Mouse (Mus musculus) hindbrain, embryonic 15.5 days (tissue): Measurements from ENCODE around the gene Saysd1. TPM values are rescaled to one million over a fixed set of nuclear protein-coding genes. Genes with fewer than 3 reads are reported as not detected.

Experiments used
- ATAC-seq: fragments of 200-750 bp; cut with Nextera tagmentation; 2 replicates; pipeline ENCODE4 v1.8.0; 2017; ENCODE audit warnings: low read depth, moderate number of reproducible peaks, moderate TSS enrichment; ENCODE audit not compliant: low FRiP score
- H3K27ac ChIP-seq: fragments of 300-500 bp; sonication (generic); replicated peaks from 2 replicates; pipeline ENCODE4 v1.5.1; 2015; ENCODE audit warnings: mild to moderate bottlenecking, inconsistent platforms
- H3K27me3 ChIP-seq: fragments of 300-500 bp; sonication (generic); 2 replicates; pipeline ENCODE4 v1.6.1; 2015; ENCODE audit warnings: control low read depth, inconsistent platforms
- H3K36me3 ChIP-seq: fragments of 300-500 bp; sonication (generic); 2 replicates; pipeline ENCODE4 v1.6.1; 2015; ENCODE audit warnings: control low read depth, inconsistent platforms
- H3K4me1 ChIP-seq: fragments of 300-500 bp; sonication (generic); replicated peaks from 2 replicates; pipeline ENCODE4 v1.6.1; 2015; ENCODE audit warnings: control low read depth, inconsistent platforms
- H3K4me2 ChIP-seq: fragments of 300-500 bp; sonication (generic); 2 replicates; pipeline ENCODE4 v1.6.1; 2015; ENCODE audit warnings: moderate library complexity, mild to moderate bottlenecking, inconsistent platforms
- H3K4me3 ChIP-seq: fragments of 300-500 bp; sonication (generic); 2 replicates; pipeline ENCODE4 v1.5.1; 2015; ENCODE audit warnings: mild to moderate bottlenecking, inconsistent platforms
- H3K9ac ChIP-seq: fragments of 300-500 bp; sonication (generic); 2 replicates; pipeline ENCODE4 v1.6.1; 2015; ENCODE audit warnings: inconsistent platforms
- H3K9me3 ChIP-seq: fragments of 300-500 bp; sonication (generic); 2 replicates; pipeline ENCODE4 v1.6.1; 2016; ENCODE audit warnings: control low read depth, inconsistent platforms
- WGBS: fragments of 180-500 bp; shearing (Covaris S2); methylation state at CpG from one replicate; pipeline ENCODE4 v1.1.7; 2015; 5-methylcytosine and 5-hydroxymethylcytosine counted together
- polyA plus RNA-seq: library from polyadenylated mRNA; unstranded; fragments of >200 nt; fragmentation: Nextera tagmentation; extraction: Ambion mirVana; gene quantifications from 2 replicates; pipeline ENCODE4 v1.2.1, GENCODE M21; 2015

The Saysd1 gene
- 12.0 and 12.1 TPM in 2 replicates for polyA plus RNA-seq

DNA sequence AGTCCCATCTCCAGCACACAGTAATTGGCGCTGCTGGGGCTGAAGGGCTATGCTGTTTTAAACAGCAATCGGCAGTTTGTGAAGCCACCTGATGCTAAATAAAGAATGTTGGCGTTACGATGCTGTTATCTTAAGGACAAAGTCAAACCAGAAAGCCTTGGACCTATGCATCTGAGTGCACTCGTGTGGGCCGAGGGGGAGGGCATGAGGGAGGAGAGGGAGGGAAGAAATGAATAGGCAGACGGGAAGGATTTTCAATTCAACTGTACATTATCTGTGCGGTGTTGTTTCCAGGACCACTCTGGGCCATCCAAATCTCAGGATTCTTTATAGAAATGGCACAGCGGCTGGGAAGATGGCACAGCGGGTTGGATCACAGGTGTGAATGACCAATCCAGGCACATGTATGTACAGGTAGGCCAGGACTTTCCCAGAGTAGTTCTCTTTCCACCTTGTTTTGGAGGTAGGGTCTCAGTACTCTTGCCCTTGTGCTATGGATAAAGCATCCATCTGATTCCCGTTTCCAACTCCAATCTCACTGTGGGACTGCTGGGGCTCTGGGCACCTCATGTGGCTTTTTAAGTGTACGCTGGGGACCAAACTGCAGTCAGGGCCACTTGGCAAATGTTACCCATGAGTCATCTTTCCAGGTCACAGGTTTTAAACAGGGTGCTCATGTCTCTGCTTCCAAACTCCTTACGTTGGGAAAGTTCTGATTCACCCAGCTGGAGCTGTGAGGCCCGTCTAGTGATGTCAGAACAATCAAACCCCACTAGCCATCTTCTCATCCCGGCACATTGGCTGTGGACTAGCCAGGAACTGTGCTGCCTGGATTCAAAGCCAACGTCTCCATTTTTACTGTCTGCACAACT is at the start of gene Saysd1:
Gene Saysd1 (minus strand): TSS at position 51 of the 872 bp plus-strand sequence.
- 86% methylated on average over 16 of the region's 16 CpGs for WGBS
- H3K27ac ChIP-seq = no peak within 1 kb of the TSS
- H3K4me3 ChIP-seq = no peak within 1 kb of the TSS
- H3K4me1 ChIP-seq = no peaks in the 10 kb centered on the region
- no peaks in the 10 kb centered on the region for H3K36me3 ChIP-seq
- H3K9ac ChIP-seq = no peak within 1 kb of the TSS
- no peaks in the 10 kb centered on the region for H3K9me3 ChIP-seq
- H3K4me2 ChIP-seq = no peak within 1 kb of the TSS
- no peaks in the 10 kb centered on the region for H3K27me3 ChIP-seq
- ATAC-seq = no peak

GRCm38 (mm10) chr14:20185426-20185825 is 47.1 kb upstream of the Saysd1 start:
- no peak for ATAC-seq
- Histone ChIP-seq H3K36me3 (no peaks in the 10 kb centered on the region), H3K4me3 (no peak overlapping the region), H3K27ac (no peak overlapping the region), H3K4me2 (no peak overlapping the region), H3K27me3 (peaks cover 5% of the 10 kb centered on the region), H3K9ac (no peak overlapping the region), H3K9me3 (no peaks in the 10 kb centered on the region), H3K4me1 (peaks cover 9% of the 10 kb centered on the region)
- 87% methylated on average over 9 of the region's 9 CpGs for WGBS

GRCm38 (mm10) chr14:20183701-20184100 is 45.4 kb upstream of the Saysd1 start:
- Histone ChIP-seq H3K27me3 (peaks cover 9% of the 10 kb centered on the region), H3K27ac (no peak overlapping the region), H3K36me3 (no peaks in the 10 kb centered on the region), H3K4me2 (no peak overlapping the region), H3K9ac (no peak overlapping the region), H3K4me1 (peaks cover 11% of the 10 kb centered on the region), H3K4me3 (no peak overlapping the region), H3K9me3 (no peaks in the 10 kb centered on the region)
- ATAC-seq = no peak
- WGBS = 26% methylated on average over 5 of the region's 5 CpGs

DNA sequence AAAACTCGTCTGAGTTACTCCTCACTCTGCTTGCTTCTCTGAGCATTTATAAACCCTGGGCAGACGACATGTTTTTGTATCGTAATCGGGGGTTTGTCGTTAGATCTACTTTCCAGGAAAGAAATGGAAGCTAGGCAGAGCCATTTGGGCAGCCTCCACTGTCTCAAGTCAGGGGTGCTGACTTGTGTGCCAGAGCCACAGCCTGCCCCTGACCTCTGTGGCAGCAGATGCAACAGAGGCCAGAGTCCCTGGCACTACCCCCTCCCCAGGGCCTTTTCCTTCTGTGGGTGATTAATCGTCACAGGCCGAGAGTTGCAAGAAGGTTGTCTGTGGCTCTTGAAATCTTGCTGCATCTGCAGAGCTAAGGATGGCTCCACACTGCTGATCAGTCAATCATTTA is 44.3 kb upstream of the Saysd1 start:
- peaks cover 9% of the 10 kb centered on the region for H3K27me3 ChIP-seq
- no peak overlapping the region for H3K4me2 ChIP-seq
- WGBS = 80% methylated on average over 7 of the region's 7 CpGs
- H3K9me3 ChIP-seq = no peaks in the 10 kb centered on the region
- no peak overlapping the region for H3K4me3 ChIP-seq
- no peaks in the 10 kb centered on the region for H3K36me3 ChIP-seq
- no peak overlapping the region for H3K9ac ChIP-seq
- no peak for ATAC-seq
- peaks cover 11% of the 10 kb centered on the region for H3K4me1 ChIP-seq
- H3K27ac ChIP-seq = no peak overlapping the region

GRCm38 (mm10) chr14:20181466-20181921 is 43.2 kb upstream of the Saysd1 start, which contains the start of gene Kcnk5:
TSS of gene Kcnk5 (minus strand) at chr14:20181809.
- H3K27ac ChIP-seq = no peak within 1 kb of the TSS
- H3K9ac ChIP-seq = peak within 1 kb of the TSS; percentile 34; the same call in 1 of the 2 replicates
- no peaks in the 10 kb centered on the region for H3K36me3 ChIP-seq
- 0% methylated on average over 36 of the region's 36 CpGs for WGBS
- peaks cover 9% of the 10 kb centered on the region for H3K27me3 ChIP-seq
- H3K4me2 ChIP-seq = peak within 1 kb of the TSS; percentile 95
- peak; percentile 96 for ATAC-seq
- H3K9me3 ChIP-seq = no peaks in the 10 kb centered on the region
- H3K4me1 ChIP-seq = peaks cover 11% of the 10 kb centered on the region
- peak within 1 kb of the TSS; percentile 58 for H3K4me3 ChIP-seq

DNA sequence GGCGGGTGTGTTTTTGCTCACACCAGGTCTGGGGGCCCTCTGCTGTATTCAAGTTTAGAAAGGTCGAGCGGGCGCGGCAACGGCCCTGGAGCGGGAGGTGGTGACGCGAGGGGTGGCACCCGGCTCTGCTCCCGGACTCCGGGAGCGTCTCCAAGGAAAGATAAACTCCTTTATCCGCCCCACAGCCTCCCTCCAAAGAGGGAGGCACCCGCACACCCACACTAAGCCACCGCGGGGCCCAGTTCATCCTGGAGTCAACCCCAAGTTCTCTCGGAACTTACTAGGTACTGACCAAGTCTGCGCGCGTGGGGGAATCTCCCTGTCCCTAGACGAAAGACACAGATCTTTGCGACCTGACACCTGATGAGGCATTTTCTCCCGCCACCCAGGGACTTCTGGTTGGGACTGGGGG is 42.4 kb upstream of the Saysd1 start:
- Histone ChIP-seq H3K9ac (peak overlapping the region; percentile 34; the same call in 1 of the 2 replicates), H3K4me1 (peaks cover 11% of the 10 kb centered on the region), H3K27me3 (peaks cover 9% of the 10 kb centered on the region), H3K27ac (no peak overlapping the region), H3K36me3 (no peaks in the 10 kb centered on the region), H3K9me3 (no peaks in the 10 kb centered on the region), H3K4me3 (peak overlapping the region; percentile 58), H3K4me2 (peak overlapping the region; percentile 95)
- WGBS = under 1% methylated on average over 24 of the region's 24 CpGs
- no peak for ATAC-seq

DNA sequence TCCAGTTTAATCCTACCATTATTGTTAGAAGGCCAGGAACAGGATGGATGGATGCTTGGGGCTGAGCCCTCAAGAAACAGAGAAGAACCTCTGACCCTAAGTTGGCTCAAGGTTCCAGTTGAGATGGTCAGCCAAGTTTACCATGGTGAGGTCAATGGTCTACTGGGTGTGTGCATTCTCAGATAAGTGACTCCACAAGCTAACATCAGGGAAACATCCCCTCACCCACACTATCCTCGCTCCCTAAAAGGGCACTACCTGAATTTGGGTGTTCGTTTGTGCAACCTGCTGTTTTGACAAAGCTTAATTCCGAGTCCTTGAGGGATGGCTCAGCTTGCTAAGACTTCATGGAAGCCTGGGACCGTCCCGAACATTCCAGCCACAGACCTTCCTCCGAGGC is 42.0 kb upstream of the Saysd1 start:
- ATAC-seq = no peak
- WGBS = 8% methylated on average over 6 of the region's 6 CpGs
- H3K4me2 ChIP-seq = peak overlapping the region; percentile 95
- H3K27me3 ChIP-seq = peaks cover 9% of the 10 kb centered on the region
- H3K36me3 ChIP-seq = no peaks in the 10 kb centered on the region
- H3K4me3 ChIP-seq = peak overlapping the region; percentile 58
- peaks cover 11% of the 10 kb centered on the region for H3K4me1 ChIP-seq
- H3K27ac ChIP-seq = no peak overlapping the region
- no peaks in the 10 kb centered on the region for H3K9me3 ChIP-seq
- H3K9ac ChIP-seq = peak overlapping the region; percentile 34; the same call in 1 of the 2 replicates

DNA sequence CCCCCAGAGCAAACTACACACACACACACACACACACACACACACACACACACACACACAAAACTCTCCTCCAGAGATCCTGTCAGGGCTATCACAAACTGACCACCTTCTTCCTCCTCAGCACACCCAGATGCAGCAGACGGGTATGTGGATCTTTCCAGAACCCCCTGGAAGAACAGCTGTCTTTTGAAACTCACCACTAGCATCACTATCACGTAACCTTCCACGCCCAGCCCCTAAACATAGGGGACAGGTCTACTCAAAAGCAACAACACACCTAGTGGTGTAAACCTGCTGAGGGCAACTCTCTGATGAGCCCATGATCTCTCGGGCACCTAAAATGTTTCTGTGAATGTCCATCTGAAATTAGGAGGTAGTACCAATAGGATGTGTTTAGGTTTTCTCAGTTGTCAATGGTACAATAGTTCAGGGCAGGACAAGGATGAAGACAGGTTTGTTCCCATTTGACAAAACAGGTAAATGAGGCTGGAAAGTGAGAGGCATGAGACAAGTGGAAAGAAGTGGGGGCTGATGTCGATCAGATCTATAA is 41.5 kb upstream of the Saysd1 start:
- no peak overlapping the region for H3K9ac ChIP-seq
- 72% methylated on average over 5 of the region's 5 CpGs for WGBS
- peaks cover 11% of the 10 kb centered on the region for H3K4me1 ChIP-seq
- no peaks in the 10 kb centered on the region for H3K9me3 ChIP-seq
- no peak for ATAC-seq
- H3K4me2 ChIP-seq = peak overlapping the region; percentile 95
- no peaks in the 10 kb centered on the region for H3K36me3 ChIP-seq
- no peak overlapping the region for H3K4me3 ChIP-seq
- H3K27me3 ChIP-seq = peaks cover 9% of the 10 kb centered on the region
- H3K27ac ChIP-seq = no peak overlapping the region

DNA sequence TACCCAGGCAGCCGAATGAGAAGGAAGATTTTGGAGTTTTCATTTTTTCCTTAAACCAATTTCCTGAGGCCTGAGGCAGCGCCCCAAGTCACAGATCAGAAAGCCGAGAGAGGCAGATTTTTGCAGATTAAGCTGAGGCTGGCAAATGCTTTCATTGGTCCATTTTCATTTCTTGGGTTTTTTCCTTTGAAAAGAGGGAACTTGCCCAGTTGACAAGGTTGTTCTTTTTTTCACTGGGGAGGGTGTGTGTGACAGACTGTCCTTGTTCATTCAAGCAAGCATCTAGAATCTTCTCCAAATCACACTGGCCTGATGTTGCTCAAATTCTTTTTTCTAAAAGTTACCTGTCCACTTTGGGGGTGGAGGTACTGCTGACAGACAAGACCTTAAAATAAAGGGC is 40.7 kb upstream of the Saysd1 start:
- Histone ChIP-seq H3K27ac (no peak overlapping the region), H3K4me1 (peaks cover 11% of the 10 kb centered on the region), H3K9ac (no peak overlapping the region), H3K4me2 (no peak overlapping the region), H3K9me3 (no peaks in the 10 kb centered on the region), H3K27me3 (peaks cover 9% of the 10 kb centered on the region), H3K36me3 (no peaks in the 10 kb centered on the region), H3K4me3 (no peak overlapping the region)
- 41% methylated on average over 3 of the region's 3 CpGs for WGBS
- ATAC-seq = no peak

GRCm38 (mm10) chr14:20178593-20178992 is 40.3 kb upstream of the Saysd1 start:
- peaks cover 9% of the 10 kb centered on the region for H3K27me3 ChIP-seq
- no peaks in the 10 kb centered on the region for H3K9me3 ChIP-seq
- H3K4me2 ChIP-seq = no peak overlapping the region
- no peak for ATAC-seq
- H3K4me3 ChIP-seq = no peak overlapping the region
- peaks cover 11% of the 10 kb centered on the region for H3K4me1 ChIP-seq
- H3K27ac ChIP-seq = no peak overlapping the region
- no peaks in the 10 kb centered on the region for H3K36me3 ChIP-seq
- no peak overlapping the region for H3K9ac ChIP-seq
- 12% methylated on average over 4 of the region's 4 CpGs for WGBS

GRCm38 (mm10) chr14:20177494-20178123 is 39.3 kb upstream of the Saysd1 start:
- Histone ChIP-seq H3K9me3 (no peaks in the 10 kb centered on the region), H3K4me1 (peaks cover 11% of the 10 kb centered on the region), H3K36me3 (no peaks in the 10 kb centered on the region), H3K27ac (no peak overlapping the region), H3K4me3 (no peak overlapping the region), H3K4me2 (no peak overlapping the region), H3K27me3 (peaks cover 9% of the 10 kb centered on the region), H3K9ac (no peak overlapping the region)
- ATAC-seq = no peak
- WGBS = 73% methylated on average over 9 of the region's 9 CpGs

GRCm38 (mm10) chr14:20175705-20176104 is 37.4 kb upstream of the Saysd1 start:
- H3K4me3 ChIP-seq = no peak overlapping the region
- H3K27me3 ChIP-seq = peaks cover 7% of the 10 kb centered on the region
- 88% methylated on average over 4 of the region's 4 CpGs for WGBS
- no peaks in the 10 kb centered on the region for H3K9me3 ChIP-seq
- H3K36me3 ChIP-seq = no peaks in the 10 kb centered on the region
- H3K4me1 ChIP-seq = peaks cover 12% of the 10 kb centered on the region
- no peak overlapping the region for H3K4me2 ChIP-seq
- no peak for ATAC-seq
- H3K9ac ChIP-seq = no peak overlapping the region
- H3K27ac ChIP-seq = no peak overlapping the region
